Mouse (Mus musculus) cerebellum, adult 11 months (tissue): Measurements from ENCODE around the gene Pld3.

ENCODE experiments used
- DNase-seq: peaks from one replicate; pipeline ENCODE4 v3.0.0; 2022

The Pld3 gene

GRCm38 (mm10) chr7:27552931-27553513, at the start of gene Pld3, which contains the start of gene 2310022A10Rik:
Gene Pld3, minus strand, starts transcription at chr7:27553218.
Gene 2310022A10Rik, plus strand, starts transcription at chr7:27553233.
- peak; percentile 98 for DNase-seq

- DNase-seq, result peak; percentile 20
These were observed 49.1 kb upstream of the Pld3 start for GRCm38 (mm10) chr7:27602161-27602560.

- DNase-seq, result peak; percentile 16
These were observed 48.6 kb upstream of the Pld3 start for GRCm38 (mm10) chr7:27601628-27602027.

GRCm38 (mm10) chr7:27598053-27598452, 45.0 kb upstream of the Pld3 start:
- DNase-seq, result peak; percentile 16

- DNase-seq, result peak; percentile 29
These were observed 43.8 kb upstream of the Pld3 start for GRCm38 (mm10) chr7:27596586-27597503.

- peak; percentile 36 for DNase-seq
These were observed 40.1 kb upstream of the Pld3 start for GRCm38 (mm10) chr7:27592934-27593645.

GRCm38 (mm10) chr7:27592217-27592929, 39.4 kb upstream of the Pld3 start:
- DNase-seq, result peak; percentile 50

GRCm38 (mm10) chr7:27591266-27592216, 38.5 kb upstream of the Pld3 start, which contains the start of gene Akt2:
Gene Akt2, plus strand, starts transcription at chr7:27591552.
- peak; percentile 98 for DNase-seq

- peak; percentile 28 for DNase-seq
These were observed 37.7 kb upstream of the Pld3 start for GRCm38 (mm10) chr7:27590566-27591213.

- DNase-seq, result no peak
These were observed 37.1 kb upstream of the Pld3 start for GRCm38 (mm10) chr7:27590088-27590487.

GRCm38 (mm10) chr7:27587741-27588140, 34.7 kb upstream of the Pld3 start:
- no peak for DNase-seq

- DNase-seq, result no peak
These were observed 33.8 kb upstream of the Pld3 start for GRCm38 (mm10) chr7:27586861-27587260.

- no peak for DNase-seq
These were observed 27.6 kb upstream of the Pld3 start for GRCm38 (mm10) chr7:27580380-27581174.

- no peak for DNase-seq
These were observed 25.4 kb upstream of the Pld3 start for GRCm38 (mm10) chr7:27578465-27578864.

GRCm38 (mm10) chr7:27577589-27577988, 24.6 kb upstream of the Pld3 start:
- no peak for DNase-seq

- DNase-seq, result peak; percentile 43
These were observed 23.9 kb upstream of the Pld3 start for GRCm38 (mm10) chr7:27576914-27577313.

- DNase-seq, result no peak
These were observed 21.3 kb upstream of the Pld3 start for GRCm38 (mm10) chr7:27574124-27574880.

GRCm38 (mm10) chr7:27572133-27572532, 19.1 kb upstream of the Pld3 start:
- DNase-seq, result no peak

GRCm38 (mm10) chr7:27569580-27570224, 16.7 kb upstream of the Pld3 start:
- DNase-seq, result no peak
